Mouse (Mus musculus) thymus, postnatal 14 days (tissue): ENCODE measurements at regions not wholly inside any gene's neighbourhood (a gene's known extent, or its start where the extent isn't known, plus 50 kb on each side); places are given as distances from the start of the nearest gene placed in this dataset.

Experiments
- DNase-seq: peaks from one replicate; pipeline ENCODE4 v3.0.0; 2021

DNA sequence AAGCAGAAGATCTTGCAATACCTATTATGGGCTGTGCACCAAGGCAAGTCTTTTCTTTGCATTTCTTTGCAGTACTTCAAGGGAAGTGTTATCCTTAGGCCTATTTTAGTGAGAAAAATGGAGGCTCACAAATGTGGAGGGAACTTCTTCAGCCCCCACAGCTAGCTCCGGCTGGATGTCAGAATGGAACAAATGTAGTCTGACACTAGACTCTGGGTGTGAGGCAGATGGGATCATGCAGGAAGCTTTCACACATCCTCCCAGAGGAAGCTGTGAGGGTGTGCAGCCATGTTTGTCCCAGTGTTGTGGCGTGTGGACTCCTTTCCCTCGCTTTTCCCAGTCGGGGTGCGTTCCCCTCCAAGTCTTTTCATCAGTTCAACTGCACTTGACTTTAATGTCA, 268.0 kb downstream of the Gm11011 start:
- no peak for DNase-seq

DNA sequence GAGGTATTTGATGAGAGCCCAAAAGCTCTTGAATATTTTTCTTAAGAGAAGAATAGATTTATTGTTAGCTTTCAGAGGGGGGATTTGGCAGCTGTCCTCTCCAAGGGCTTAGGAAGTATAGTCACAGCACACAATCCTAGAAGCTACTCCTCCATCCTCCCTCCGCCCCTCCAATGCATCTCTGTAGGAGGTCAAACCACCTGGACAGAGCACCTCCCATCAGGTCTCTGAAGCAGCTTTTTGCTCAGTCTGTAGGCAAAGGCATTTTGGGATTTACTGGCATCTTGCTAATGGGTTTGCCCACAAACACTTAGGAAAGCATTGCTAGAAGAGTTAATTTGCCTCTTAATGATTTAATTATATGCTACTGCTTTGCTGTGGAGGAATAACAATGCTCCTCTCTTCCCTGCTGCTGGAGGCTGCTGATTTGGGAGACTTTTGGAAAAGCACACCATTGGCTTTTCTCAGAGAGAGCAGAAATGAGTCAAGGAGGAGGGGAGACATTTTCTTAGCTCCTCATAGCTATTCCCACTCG, 273.1 kb downstream of the Gm11011 start:
- no peak for DNase-seq

DNA sequence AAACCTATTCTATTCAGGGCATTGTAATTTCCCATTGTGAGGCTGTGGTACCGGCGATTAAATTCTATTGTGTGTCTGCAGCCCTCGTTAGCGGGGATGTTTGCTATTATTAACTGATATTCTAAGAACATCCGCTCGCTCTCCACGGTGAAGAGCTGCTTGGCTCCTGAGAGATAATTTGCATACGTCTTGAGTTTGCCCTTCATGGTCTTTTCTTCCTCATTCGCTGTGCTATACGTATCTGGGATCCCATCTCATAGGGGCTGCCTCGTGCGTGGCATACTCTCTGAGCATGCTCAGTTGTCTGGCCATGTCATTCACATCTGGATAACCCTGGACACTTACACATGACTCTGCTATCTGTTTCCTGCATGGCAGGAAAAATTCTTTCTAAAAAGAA, 275.7 kb downstream of the Gm11011 start:
- DNase-seq: no peak

DNA sequence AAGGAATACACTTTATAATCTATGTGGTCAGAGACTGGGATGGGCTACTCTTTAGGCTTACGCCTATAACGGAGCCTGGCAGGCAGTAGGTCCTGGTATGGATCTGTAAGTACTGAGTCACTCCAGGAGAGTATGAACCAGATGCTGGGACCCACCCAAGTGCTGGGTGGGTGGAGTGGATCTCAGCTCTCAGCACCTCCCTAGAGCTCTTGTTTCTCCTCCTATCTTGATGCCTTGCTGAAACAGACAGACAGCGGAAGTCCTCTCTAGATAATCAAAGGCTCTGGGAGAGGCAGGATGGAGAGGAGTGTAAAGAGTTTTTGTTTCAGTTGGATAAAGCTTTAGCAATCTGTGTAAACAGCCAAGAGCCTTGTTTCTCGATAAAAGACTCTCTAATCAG, 276.2 kb downstream of the Gm11011 start:
- DNase-seq: no peak

DNA sequence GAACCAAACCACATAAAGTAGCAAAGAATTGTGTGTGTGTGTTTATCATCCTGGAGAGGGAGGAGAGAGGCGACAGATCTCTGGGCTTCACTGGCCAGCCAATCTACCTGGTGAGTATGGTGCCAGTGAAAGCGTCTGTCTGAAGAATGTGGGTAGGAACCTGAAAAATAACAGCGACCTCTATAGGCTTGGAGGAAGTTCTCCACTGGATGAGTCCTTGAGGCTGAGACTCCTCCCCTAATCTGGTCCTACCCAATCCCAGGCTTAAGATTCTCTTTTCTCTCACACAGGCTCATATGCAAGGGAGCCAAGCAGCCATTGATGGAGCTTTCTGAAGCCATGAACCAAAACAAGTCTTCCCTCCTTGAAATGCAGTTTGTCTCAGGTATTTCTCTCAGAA, 283.2 kb downstream of the Gm11011 start:
- DNase-seq: no peak

DNA sequence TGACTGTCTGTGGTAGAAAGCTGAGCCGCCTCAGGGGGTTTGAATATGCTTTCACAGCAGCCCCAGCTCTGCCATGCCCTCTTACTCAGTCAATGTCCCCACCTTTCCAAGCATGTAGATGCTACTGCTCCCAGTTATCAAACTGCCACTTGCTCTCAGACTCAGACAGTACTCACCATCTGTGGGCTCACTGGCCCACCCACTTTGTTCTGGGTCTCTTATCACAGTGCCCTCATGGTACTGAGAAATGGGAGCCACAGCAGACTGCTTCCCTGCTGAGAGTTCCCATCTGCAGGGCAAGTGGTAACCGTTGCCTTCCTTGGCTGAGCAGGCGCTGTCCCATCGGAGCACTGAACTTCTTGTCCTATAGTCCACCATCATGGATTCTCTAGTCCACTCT, 286.6 kb downstream of the Gm11011 start:
- DNase-seq: no peak

DNA sequence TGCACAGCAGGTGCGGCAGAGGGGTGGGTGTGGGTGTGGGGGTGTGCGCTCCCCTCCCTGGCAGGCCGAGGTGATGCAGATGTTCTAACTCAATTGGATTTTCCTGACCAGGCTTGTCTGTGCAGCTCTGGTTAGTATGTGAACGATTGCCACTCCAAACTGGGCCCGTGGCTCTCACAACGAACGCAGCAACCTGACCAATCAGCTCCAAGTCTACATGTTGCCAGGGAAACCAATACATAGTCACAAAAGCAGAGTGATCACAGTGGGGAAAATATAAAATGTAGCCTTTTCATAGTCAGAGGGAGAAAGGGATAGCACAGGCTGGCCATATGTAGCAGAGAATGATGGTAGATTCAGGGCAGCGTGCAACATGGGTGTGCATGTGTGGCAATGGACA, 287.1 kb downstream of the Gm11011 start:
- peak; percentile 5 for DNase-seq

DNA sequence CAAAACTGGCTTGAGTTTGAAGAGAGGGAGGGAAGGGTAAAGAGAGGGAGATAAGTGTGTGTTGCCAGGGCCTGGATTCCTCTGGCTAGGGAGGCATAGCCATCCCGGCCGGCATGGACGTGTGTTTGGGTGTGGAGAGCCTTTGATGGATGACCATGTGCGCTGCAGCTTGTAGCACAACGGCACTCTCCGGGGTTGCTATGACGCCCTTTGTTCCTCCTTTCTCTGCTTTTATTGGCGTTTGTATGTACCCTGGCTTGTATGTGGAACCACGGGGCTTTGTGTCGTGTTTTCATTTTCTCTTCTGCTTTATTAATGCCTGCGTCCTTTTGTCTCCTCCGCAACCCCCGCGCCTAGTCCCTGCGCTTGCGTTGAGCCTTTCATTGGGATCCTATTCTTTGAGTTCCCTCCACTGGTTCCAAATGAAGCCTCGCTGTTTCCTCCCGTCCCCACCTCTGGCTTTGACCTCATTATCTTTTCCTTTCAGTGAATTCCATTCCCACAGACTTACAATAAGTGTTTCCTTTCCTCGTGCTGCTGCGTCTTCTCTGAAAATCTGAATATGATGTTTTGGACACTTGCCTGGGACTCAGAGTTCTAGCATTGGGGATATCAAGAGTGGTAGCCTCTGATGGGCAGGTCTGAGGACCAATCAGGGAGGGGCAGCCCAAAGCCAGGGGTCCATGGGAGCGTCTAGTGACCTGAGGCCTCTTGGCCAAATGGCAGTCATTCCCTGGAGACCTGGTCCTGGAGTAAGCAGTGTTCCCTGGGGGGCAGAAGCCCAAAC, 289.5 kb downstream of the Gm11011 start:
- DNase-seq: no peak

DNA sequence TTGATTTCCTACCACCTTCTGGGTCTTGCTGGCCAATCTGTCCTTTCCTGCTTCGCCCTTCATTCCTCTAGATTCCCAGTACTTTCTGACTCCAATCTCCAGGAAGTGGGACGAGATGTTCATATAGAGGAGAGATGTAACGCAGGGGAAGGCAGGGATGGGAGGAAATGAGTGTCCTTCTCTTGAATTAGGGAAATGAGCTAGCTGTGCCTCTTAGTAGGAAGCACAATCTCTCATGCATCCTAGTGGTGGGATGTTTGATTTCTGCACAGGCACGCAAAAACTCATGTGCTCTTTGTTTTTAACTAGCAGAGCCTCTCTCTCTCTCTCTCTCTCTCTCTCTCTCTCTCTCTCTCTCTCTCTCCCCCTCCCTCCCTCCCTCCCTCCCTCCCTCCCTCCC, 290.3 kb downstream of the Gm11011 start:
- no peak for DNase-seq

DNA sequence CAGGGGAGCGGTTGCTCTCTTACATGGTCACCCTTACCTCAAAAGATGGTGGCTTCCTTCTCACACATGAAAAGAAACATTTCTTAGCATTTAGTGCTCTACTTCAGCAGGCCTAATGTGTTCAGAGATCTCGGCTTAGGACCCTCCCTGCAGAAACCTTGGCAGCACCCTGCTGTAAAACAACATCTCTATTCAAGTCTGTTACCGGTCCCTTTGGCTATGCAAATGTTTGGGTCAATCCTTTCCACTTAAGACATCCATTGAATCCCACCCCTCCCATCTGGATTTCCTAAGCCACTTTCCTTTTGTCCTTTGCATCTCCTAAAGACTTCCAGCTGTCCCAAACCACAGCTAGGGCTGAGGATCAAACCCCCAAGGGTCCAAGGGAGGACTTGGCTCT, 294.2 kb downstream of the Gm11011 start:
- DNase-seq: no peak

DNA sequence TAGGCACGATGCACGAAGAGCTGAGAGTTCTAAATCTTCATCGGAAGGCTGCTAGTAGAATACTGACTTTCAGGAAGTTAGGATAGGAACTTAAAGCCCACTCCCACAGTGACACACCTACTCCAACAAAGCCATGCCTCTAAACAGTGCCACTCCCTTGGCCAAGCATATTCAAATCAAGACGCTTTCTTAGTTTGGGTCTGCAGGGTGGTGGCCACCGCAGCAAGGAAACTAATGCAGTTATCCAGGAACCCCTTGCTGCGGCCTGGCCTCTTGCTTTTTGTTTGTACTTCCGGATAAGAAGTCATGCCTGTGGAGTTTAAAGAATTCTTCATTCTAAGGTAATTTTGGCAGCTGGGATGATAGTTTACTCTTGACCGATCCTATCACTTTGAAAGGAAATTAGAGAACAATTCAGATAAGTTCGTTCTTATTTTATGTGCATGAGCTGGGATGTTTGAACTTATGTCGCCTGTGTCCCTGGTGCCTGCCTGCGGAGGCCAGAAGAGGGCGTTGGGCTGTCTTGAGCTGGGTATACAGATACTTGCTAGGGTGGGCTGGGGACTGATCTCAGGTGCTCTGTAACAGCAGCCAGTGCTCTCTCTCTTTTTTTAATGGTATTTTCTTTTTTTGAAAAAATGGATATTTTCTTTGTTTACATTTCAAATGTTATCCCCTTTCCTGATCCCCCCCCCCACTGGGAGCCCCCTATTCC, 298.5 kb downstream of the Gm11011 start:
- no peak for DNase-seq

DNA sequence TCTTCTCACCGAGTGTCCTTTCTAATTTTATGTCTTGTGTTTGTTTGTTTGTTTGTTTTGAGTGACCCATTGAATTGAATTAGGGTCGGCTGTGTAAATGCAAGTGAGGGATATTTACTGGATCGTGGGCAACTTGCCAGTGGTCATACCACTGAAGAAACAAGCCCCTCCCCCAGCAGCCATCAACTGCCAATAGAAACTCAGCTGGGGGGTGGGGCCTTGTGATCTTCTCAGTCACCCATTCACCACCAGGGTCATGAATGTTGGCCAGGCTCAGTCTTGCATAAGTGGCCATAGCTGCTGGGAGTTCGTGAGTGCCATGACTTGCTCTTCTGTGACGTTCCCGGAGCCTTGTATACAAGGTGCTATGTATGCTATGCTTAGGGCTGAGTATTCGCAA, 300.8 kb downstream of the Gm11011 start:
- no peak for DNase-seq

DNA sequence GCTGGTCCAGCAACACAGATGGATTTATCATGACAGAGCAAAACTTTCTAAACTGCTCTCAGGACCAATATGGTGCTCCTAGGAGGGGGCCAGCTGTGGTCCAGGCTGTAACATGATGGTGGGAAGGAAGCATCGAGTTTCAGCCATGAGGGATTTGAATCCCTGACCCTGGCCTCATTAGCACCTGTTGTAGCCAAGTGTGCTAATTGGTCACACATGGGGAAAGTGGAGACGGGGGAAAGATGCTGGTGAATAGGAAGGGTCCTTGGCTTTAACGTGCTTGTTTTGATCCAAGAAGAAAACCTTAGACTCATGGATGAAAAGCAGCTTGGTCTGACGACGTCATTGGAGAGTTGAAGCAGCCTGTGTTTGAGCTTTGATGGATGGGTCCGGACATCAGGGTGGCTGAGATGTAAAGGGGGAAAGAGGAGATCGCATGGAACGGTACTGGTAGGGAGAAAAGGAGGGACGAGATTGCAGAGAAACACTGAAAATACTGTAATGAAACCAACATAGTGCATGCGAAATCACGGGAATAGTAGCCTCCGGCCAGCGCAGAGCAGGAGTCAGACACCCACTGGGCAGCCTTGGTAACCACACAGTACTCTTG, 304.9 kb downstream of the Gm11011 start:
- DNase-seq: no peak

DNA sequence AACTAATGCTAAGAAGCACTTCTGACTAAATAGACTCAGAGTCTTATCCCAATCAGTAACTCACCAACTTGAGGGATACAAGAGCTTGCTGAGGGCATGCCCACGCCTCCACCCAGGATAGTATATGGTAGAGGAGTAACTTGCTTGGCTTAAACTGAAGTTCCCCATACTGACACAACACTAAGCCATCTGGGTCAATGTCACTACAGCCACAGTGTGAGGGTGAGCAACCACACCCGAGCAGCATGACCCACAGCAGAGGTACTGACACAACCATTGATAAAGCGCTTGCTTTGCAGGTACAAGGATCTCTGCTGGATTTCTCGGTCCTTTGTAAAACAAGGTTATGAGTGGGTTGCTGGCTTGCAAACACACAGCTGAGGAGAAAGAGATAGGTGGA, 312.2 kb downstream of the Gm11011 start:
- DNase-seq: no peak

DNA sequence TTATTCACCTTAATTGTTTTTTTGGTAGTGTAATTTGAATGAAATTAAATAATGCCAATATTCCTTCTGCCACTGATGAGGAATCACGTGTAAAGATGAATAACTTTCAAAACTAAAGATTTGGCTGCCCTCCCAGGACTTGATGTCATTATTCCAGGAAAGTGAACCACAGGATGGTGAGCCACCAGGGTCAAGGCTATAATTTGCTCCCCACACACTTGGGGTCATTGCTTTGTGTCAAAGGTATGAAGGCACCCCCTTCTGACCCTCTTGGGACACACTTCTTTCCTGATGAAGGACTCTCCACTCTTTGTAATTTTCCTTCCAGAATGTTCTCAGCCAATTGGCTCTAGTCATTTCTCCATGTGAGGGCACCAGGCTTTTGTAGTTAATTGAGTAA, 313.4 kb downstream of the Gm11011 start:
- DNase-seq: no peak

DNA sequence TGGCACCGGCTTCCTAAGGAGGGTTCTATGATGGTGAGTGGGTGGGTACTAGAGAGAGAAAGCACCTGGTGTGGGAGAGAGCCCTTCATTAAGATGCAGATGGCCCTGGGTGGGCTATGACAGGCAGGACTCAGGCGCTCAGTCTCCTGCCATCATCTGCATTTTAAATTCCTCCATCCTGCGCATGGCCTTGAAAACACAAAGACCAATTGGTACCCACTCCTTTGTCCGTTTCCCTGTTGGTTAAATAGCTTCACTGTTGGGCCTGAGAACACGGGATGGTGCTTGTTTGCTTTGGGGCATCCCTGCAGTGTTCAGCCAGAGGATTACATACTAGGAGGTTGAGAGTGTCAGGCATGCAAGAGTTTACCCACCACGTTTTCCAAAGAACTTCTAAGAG, 314.9 kb downstream of the Gm11011 start:
- DNase-seq: no peak

DNA sequence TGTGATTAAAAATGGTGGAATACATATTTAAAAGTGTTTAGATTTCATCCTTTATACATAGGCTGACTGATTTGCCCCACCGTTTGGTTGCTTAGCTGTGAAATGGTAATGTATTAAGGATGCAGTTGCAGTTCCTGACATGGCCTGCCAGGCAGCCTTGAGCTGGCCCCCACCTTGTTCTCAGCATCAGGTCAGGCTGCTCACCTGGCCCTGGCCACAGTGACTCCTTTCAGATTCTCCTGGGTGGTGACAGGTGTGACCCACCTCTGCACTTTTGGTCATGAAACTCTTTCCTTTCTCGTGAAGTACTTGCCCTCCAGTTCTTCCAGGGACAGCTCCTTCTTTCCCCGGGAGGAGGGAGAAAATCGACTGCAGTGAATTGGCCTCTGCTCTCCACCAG, 315.5 kb downstream of the Gm11011 start:
- no peak for DNase-seq

DNA sequence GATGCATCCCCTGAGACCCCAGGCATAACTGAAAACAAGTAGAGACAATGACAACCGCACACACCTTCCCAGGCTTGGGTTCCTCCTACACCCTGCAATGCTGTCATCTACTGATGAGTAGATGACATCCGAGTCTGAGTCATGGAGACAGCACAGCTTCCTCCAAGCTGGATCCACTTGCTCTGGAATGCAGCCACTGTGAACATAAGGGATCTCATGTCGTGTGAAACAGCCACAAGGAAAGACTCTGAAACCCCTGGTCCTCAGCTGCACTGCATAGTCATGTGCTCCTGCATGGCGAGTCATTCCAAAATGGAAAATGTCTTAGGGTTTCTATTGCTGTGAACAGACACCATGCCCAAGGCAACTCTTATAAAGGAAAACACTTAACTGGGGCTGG, 305.2 kb upstream of the Zfp64 start:
- DNase-seq: no peak

DNA sequence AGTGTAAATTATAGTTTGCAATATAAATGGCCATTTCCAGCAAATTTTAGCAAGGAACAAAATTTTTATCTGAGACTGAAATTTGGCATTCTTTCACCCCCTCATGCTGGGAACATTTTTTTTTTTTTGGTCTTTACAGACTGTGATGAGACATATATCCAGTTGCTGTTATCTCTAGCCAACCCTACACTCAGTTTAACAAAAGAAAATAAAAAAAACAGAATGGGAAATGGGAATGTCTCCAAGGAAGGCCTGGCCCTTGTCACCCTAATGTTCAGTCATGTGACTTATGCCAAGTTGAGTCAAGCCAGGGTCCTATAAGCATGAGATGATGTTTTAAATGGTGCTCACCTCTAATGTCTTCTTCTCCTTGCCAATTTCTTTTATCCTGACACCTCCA, 289.2 kb upstream of the Zfp64 start:
- no peak for DNase-seq

DNA sequence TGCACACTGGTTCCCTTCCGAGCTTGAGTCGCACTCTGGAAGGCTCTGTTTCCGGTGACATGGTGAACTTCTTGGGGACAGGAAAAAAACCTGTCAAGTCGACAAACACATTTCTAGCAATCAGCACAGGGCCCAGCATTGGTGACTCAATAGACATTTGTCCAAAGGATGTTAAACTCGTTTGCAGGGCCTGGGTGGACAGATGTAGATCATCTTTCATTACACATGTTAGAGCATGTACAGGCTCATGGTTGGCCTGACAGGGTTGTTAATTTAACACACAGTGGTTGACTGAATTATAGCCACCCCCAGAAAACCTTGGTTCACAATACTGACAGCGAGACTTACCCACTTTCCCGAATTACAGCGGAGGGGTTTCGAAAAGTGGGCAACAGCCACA, 288.6 kb upstream of the Zfp64 start:
- DNase-seq: no peak

DNA sequence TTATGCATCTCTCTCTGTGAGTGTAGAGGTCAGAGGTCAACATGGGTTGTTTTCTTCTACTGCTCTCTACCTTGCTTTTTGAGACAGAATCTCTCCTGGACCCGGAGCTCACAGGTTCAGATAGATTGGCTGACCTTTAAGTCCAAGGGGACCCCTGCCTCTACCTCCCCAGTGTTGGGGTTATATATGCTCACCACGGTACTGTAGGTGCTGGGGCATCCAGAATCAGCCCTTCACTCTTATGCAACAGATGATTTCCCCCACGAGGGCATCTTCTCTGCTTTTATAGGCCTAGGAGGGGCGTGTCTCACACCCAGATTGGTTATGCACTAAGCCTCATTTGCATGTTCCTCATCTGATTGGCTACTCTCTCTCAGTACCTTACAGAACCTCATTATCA, 282.5 kb upstream of the Zfp64 start:
- no peak for DNase-seq

DNA sequence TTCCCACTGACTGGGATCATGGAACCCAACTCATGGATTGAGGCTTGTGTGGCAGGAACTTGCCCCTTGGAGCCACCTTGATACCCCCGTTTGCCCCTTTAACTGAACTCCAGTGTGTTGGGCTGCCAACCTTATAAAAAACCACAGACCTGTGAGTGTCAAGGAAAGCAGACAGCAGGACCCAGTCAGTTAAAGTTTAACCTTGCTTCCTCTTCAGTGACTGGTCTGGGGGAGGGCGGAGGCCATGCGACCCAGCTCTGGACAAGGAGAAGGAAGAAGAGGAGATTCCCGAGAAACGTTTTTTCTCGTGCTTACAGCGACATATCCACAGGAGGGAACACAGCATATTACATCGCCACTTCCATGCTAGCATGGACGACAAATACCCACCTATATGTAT, 281.9 kb upstream of the Zfp64 start:
- no peak for DNase-seq

DNA sequence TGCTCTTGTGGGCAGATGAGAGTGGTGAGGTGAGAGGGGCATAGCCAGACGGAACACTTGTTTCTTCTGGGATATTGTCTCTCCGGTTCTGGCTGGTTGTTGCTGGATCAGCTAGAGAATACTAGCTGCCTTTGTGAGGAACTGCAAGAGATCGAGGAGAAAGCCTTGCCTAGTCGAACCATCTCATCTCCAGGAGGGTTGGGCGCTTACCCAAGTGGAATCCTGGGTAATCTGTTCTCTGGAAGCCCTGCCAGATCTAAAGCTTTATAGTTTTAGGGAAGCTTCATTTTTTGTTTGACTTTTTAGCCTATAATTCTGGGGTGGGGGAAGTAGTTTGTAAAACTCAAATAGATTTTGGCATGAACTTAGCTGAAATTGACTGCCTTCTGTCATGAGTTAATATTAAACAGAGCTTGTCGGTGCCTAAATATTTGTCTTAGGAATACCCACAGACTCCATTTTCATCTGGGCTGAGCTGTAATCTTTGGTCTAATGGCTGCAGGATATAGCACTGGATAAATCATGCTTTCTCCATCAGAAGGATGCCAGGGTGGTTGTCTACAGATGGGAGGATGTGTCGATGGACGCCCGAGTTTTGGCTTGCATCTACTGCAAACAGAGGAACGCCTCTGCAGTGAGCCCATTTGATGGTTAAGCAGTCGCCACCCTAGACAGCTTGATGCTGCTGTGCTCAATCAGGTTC, 279.1 kb upstream of the Zfp64 start:
- DNase-seq: no peak
